Mouse (Mus musculus) testis, adult 2 months (tissue): ENCODE data around the gene Ubr4.

Experiments
- CTCF ChIP-seq: fragments of 200-500 bp; IDR thresholded peaks from 2 replicates; pipeline ENCODE4 v1.5.1; 2012; ENCODE audit warnings: low read depth, mild to moderate bottlenecking, inconsistent platforms, low read length, moderate library complexity; ENCODE audit not compliant: control insufficient read depth, insufficient read depth, insufficient replicate concordance
- POLR2A ChIP-seq: fragments of 200-500 bp; IDR thresholded peaks from 2 replicates; pipeline ENCODE4 v1.6.1; 2012; ENCODE audit warnings: low read depth, mild to moderate bottlenecking, inconsistent platforms, low read length, moderate library complexity; ENCODE audit not compliant: control insufficient read depth

GRCm38 (mm10) chr4:139389557-139389956 is 37.1 kb downstream of the Ubr4 start:
- TF ChIP-seq CTCF (no peak), POLR2A (no peak)
